Mouse (Mus musculus): ENCODE measurements around the gene Nsf.

DNA sequence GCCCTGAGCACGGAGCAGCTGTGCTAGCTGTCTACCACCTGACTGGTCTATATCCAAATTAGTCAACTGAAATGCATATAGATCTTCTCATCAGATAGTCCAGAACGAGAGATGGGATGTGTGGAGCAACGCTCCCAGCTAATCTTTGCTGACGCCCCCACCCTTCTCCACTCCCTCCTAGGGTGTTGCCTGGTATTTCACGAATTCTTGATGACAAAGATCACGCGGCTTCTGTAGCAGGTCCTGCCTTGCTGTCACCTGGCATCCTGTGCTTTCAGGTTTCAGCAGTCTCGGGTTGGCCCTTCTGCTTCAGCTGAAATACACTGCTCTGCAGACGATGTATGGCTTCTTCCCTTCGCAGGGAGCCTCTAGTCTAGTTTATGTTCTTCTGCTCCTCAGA, 61.0 kb downstream of the Nsf start:
- TF ChIP-seq CTCF (IDR thresholded peaks at IDR 0.05; ENCODE audit: low read depth, low read length) (no peak), POLR2A (IDR thresholded peaks at IDR 0.05; ENCODE audit: extremely low read depth, insufficient read depth, low read length) (no peak)
